Mouse (Mus musculus): ENCODE measurements at regions not wholly inside any gene's neighbourhood (a gene's known extent, or its start where the extent isn't known, plus 50 kb on each side); places are given as distances from the start of the nearest gene placed in this dataset.

DNA sequence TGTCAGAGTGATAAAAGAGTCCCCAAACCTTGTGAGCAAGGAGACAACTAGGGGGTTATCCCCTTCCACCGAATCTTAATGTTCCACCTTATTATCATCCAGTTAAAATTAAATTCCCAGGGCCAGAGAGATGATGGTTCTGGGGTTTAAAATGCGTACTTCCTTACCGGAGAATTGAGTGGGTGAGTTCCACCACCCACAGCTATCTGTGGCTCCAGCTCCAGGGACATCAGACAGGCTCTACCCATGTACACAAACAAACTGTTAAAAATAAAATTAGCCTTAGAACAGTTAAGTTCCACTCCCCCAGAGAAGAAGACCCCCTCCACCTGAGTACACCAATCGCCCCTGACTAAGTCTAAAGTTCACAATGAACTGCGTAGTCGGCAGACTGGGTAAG lies 52.0 kb upstream of the Mgat5 start:
- DNase-seq (ENCODE audit: low spot score in 2 of 2), result no peak

DNA sequence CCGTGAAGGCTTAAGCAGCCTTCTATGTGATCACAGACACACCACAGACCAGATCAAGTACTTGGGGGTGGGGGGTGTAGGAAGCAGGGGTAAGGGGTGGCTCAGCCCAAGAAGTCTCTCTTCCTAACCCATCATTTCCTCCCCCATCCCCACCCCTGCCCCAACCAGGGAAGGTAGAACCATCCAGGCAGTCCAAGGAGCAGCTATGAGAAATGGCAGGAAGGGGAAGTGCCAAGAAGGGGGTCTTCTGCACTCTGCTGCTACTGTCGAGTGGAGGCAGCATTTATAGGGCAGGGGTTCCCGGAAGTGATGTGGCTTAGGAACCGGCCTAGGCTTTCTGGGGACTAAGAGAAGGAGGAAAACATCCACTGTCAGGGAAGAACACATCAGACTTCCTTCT lies 69.3 kb upstream of the Mgat5 start:
- DNase-seq (ENCODE audit: low spot score in 2 of 2), result no peak

DNA sequence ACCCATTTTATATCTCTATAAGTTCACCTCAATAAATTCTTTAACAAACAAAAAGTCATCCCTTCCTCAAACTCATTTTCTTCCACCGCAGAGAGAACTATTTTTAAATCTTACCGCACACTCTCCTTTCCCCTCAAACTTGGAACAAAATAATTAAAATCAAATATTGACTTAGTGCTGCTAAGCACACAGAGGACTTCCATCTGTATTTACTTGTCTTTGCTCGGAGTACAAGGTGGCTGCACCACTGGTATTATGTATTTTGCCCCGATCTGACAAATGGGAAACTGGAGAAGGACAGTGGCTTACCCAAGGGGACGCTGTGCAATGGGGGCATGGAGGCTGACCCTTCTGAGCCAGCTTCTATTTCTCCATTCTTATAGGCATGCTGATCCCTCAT lies 72.9 kb upstream of the Mgat5 start:
- no peak for DNase-seq (ENCODE audit: low spot score in 2 of 2)

- no peak for DNase-seq (ENCODE audit: low spot score in 2 of 2)
These were observed 80.0 kb upstream of the Mgat5 start for GRCm38 (mm10) chr1:127124862-127125261.

- no peak for DNase-seq (ENCODE audit: low spot score in 2 of 2)
These were observed 86.8 kb upstream of the Mgat5 start for GRCm38 (mm10) chr1:127118019-127118418.

DNA sequence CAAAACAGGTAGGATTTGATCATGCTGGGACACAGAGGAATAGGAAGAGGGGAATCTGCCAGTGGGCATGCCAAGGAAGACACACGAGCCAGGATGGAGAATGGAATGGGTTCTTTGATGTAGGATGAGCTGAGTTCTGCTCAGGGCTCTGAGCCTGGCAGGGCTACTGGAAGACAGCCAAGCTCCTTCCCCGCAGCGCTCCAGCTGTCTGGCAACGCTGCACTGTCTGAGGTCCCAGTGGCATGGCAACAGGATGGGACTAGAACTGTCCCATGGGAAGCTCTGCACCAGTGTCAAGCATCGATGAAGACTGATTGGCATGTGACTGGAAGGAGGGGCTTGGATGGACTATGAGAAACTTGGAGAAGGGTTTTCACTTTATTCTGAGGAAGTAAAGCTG lies 97.3 kb upstream of the Mgat5 start:
- peak; percentile 24 to 64 for DNase-seq (ENCODE audit: low spot score in 2 of 2)

DNA sequence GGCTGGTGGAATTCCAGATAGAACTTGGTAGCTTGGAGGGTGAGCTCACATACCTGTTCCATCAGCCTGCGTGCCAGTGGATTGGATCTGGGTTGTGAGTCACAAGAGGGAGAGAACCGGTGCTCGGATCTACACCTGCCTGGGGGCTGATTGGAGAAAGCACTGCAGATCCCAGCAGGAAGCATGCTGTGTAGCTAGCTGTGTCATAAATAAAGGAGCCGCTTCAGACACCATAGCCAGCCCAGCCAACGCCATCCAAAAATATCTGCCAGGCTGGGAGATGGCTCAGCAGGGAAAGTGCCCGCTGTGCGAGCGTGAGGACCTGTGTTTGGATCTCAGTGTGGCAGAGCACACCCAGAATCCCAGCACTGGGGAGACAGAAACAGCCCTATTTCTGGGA lies 99.0 kb upstream of the Mgat5 start:
- DNase-seq (ENCODE audit: low spot score in 2 of 2), result no peak

DNA sequence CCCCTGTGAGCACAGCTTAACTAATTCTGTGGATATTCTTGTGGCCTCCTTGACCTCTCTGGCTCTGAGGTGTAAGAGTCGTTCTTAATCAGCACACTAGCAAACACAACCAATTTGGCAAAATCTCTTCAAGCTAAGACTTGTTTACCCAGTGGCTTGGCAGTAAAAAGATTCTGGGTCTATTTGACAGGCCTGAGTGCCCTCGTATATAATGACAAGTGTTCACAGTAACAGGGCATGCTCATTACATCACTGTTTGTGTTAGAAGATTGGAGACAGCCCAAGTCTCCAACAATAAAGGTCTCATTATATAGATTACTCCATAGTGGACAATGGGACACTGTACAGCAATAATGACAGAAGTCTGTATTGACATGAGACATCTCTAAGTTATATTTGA lies 101.2 kb upstream of the Mgat5 start:
- no peak for DNase-seq (ENCODE audit: low spot score in 2 of 2)

DNA sequence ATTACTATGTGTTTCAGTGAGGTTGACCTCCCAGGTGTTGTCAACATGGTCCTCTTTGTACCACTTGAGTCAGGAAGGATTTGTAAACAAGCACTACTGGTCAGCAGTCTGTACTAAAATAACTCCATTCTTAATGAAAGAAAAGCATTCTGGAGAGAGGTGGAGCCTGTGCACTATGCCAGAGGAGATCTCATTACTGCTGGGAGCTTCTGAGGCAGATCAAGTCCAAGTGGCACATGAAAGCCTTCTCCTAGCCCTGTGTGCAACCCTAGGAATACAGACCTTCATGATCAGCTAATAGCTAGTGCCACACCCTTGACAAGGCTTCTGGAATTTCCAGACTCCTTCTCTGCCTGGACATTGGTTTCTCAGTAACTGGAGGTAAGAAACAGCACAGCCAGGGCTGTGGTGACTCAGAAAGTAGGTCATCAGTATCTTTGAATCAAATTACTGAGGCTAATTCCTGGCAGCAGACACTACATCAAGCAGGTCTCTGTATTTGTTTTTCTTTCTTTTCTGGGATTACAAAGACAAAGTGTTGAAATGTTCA lies 105.9 kb upstream of the Mgat5 start:
- DNase-seq (ENCODE audit: low spot score in 2 of 2), result no peak

DNA sequence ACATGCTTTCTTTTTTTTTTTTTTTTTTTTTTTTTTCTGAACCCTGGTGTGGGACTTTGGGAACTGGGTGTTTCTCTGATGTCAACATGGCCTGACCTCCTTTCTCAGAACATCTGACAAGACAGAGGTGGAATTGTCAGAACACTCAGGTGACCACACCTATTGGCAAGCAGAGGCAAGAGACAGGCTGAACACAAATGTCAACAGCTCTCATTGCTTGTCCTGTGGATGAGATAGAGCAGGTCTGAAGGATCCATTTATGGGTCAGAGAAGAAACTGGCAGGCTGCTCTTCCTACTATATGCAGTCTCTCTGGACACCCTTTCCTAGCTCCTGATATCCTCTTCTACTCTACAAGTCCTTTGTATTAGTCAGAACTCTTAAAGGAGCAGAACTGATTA lies 117.2 kb upstream of the Mgat5 start:
- DNase-seq (ENCODE audit: low spot score in 2 of 2), result no peak

- DNase-seq (ENCODE audit: low spot score in 2 of 2), result no peak
These were observed 118.8 kb upstream of the Mgat5 start for GRCm38 (mm10) chr1:127085988-127086387.

GRCm38 (mm10) chr1:127083761-127084308 lies 121.0 kb upstream of the Mgat5 start:
- DNase-seq (ENCODE audit: low spot score in 2 of 2), result no peak

DNA sequence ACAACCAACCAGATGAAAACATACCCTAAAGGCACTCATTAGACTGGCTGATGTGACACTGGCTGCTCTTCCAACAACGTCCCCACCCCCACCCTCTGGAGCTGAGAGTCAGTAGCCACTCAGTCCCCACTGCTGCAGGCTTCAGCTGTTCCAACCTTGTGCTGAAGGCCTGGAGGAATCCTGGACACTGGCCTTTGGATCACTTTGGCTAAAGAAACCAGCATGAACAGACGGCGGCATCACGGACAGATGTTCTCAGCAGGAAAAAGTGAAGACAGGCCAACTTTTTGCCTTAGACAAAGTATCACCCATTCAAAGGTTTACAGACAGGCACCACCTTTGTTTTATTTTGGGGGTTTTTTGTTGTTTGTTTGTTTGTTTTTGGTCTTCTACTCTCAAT lies 125.8 kb upstream of the Mgat5 start:
- DNase-seq (ENCODE audit: low spot score in 2 of 2), result no peak

DNA sequence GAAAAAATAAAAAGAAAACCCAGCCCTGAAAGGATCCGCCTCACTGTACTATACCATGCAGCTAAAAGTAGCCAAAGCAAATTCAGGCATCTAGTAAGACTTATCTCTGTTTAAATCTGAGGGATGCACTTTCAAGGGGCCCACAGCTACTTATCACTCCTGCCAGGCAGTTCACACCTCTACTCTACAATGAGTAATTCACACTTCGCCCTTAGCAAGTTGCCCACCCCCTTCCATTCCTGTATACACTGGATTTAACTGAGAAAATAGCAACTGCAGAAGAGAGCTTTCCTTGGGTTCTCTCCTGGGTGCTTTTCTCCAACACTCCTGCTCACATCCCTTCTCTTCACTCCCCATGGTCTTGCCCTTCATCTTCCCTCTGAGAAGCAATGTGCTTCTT lies 142.4 kb upstream of the Mgat5 start:
- no peak for DNase-seq (ENCODE audit: low spot score in 2 of 2)

DNA sequence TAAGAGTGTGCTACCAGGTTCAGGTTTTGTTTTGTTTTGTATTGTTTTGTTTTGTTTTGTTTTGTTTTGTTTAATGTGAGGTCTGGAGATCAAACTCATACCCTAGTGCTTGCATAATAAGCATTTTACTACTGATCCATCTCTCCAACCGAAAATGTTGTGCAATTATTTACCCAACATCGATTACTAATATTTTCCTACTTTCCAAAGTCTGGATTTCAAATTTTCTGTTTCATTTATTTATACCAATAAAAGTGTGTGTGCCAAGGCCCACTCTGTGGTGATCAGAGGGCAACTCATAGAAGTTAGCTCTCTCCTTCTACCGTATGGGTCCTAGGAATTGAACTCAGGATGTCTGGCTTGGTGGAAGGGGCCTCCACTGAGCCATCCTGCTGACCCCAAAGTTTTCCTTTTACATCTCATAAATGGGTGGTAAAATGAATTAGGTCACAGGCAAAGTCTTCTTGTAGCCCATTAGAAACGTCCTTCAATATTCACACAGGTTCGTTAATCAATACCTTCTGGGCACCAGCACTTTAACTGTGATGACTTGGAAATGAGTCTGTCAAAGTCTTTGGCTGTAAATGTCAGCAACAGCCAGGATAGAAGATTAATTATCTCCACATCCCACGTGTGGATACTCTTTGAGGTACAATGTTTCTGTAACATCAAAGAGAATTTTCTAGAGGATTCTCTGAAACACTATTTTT lies 158.9 kb upstream of the Mgat5 start:
- no peak for DNase-seq (ENCODE audit: low spot score in 2 of 2)

DNA sequence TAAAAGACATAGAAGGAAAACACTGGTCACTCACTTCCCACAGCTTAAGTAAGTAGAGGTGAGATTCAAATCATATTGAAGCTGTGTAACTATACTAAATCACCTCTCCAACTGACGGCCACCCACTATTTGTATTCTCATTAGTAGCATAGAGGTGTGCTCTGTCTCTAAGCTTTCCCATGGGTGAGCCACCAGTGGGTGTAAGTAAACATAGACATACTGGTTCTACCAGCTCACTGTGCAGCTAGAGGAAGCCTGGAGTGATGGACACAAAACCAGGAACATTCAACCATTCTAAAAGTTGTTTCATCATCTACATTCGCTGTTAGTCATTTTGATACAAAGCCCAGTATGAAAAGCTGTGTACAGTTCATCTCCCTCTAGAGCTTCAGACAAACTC lies 170.1 kb upstream of the Mgat5 start:
- no peak for DNase-seq (ENCODE audit: low spot score in 2 of 2)

- no peak for DNase-seq (ENCODE audit: low spot score in 2 of 2)
These were observed 173.3 kb upstream of the Mgat5 start for GRCm38 (mm10) chr1:127031563-127031962.

DNA sequence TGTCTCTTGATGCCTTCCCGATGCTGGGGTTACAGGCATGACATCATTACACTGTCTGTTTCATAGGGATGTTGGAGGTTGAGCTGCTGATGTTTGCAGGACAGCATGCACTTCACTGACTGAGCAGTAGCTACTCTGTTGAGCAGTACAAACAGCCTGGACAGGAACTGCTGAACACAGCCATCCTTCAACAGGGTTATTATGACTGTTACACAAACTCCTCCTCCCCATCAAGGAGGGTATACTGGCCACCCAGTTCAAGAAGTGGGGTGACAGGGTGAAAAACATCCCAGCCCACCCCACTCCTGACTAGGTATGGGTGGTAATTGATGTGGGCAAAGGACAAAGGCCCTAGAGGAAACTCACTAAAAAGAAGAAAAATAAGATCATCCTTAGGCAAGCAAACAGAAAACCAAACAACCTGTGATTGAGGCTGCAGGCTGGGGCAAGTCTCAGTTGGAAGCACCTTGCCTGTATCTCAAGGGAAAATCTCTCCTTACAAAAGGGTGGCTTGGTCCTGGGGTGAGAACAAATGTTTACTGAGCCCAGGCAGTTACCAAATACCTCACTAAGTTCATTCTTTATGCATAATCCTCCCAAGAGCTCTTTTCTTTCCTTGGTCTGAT lies 175.8 kb upstream of the Mgat5 start:
- DNase-seq (ENCODE audit: low spot score in 2 of 2), result no peak

- DNase-seq (ENCODE audit: low spot score in 2 of 2), result no peak
These were observed 181.7 kb upstream of the Mgat5 start for GRCm38 (mm10) chr1:127023100-127023499.

GRCm38 (mm10) chr1:127017698-127018097 lies 187.1 kb upstream of the Nckap5 start:
- DNase-seq (ENCODE audit: low spot score in 2 of 2), result no peak

DNA sequence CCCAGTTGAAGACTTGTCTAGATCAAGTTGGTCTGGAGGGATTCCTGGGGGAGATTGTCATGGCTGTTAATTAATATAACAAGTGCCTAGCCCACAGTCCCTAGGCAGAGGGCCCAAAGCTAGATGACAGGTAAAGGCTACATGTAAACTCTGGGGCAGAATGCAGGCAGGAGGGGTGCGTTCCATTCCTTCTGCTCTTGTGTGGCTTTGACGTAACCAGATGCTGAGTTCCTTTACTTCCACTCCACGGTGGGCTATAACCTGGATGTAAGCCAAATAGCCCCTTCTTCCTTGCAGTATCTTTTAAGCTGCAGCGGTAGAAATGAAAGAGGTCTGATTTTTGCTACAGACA lies 185.3 kb upstream of the Nckap5 start:
- DNase-seq (ENCODE audit: low spot score in 2 of 2), result no peak

DNA sequence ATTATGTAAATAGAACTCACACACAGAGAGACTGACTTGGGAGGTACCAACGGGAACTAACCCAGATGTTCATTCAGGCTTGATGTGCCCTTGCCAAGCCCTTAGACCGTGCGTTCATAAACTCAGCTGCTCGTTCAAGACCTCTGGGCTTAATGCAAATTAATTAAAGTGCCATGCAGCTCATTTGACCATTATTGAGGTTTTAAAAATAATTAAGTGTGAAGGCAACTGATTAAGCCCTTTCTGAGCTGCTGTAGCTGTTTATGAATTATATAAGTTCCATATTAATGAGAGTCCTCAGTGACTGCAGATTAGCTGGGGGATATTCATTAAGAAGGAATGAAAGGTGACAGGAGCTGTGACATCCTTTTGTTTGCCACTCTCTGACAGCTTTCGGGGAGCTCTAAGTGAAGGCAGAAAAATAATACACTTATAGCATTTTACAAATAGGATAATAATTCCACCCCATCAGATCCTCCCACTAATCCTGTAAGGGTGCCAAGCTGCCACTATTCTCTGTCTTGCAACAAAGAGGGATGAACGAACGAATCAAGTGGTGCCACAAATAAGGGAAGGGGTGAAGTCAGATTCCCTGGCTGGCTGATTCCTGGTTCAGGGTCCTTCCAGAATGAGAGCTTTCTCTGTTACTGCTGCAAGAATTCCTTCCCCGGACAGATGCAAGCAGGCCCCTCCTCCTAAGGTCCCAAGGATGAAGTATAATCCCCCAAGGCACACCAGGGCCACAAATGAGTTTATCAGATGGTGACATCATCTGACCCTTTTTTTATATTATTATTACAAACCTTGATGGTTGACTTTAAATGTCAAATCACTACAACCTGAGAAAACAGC lies 184.7 kb upstream of the Nckap5 start:
- DNase-seq (ENCODE audit: low spot score in 2 of 2), result no peak

Data from cerebellum, postnatal 4 days (tissue).